ENCODE assay signal across 11 mouse cellular contexts in the genomic region with DNA sequence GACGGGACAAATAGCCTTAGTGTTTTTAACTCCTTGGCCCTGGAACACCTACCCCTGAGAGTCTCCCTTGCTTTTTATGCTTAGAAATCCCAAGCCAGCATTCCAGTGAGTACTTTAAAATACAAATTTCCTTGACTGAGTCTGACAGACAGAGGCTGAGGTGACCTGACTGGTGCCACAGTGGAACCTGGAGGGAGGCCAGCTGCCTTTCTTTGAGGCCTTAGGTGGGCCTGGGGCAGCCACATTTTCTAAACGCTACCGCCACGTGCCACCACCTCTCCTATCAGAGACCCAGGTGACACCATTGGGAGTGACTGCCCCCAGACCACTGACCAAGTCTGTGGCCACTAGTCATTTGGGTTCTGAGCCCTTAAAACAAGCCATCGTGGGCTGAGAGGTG. TPM values are rescaled to one million over a fixed set of nuclear protein-coding genes. Genes with fewer than 3 reads are reported as not detected.
DNase-seq lines count a peak whose midpoint lies in the region; ATAC-seq and TF ChIP-seq lines count a peak whose summit lies in the region.
"Had no signal": no experiment of that assay in that cellular context is flagged by ENCODE, and none has a peak within 500 bp of the region (broad histone marks: within the 10 kb centered on the region; RNA-seq: fewer than 3 reads in every experiment).

No protein-coding gene starts in this region.

- H3K4me2 ChIP-seq in heart, postnatal 0 days (ENCODE audit: low read depth, low read length): 0 out of 2 replicates have a peak overlapping the region, but pooled peaks have one; percentile 38
- H3K4me2 ChIP-seq in neural tube, embryonic 13.5 days: no peak overlapping the region
- no peak overlapping the region for H3K4me2 ChIP-seq in midbrain, embryonic 14.5 days (ENCODE audit: low read length)

- H3K4me1 ChIP-seq in heart, postnatal 0 days (ENCODE audit: control insufficient read depth, insufficient read depth): peaks cover 50% of the 10 kb centered on the region
- peaks cover 33% of the 10 kb centered on the region for H3K4me1 ChIP-seq in neural tube, embryonic 13.5 days (replicated peaks)
- no peaks in the 10 kb centered on the region for H3K4me1 ChIP-seq in midbrain, embryonic 14.5 days (ENCODE audit: control insufficient read depth, insufficient read depth, low read length)

- ATAC-seq in heart, postnatal 0 days (ENCODE audit: insufficient read depth, low read depth): no peak
- no peak for ATAC-seq in neural tube, embryonic 13.5 days (ENCODE audit: low read depth)
- ATAC-seq in midbrain, embryonic 14.5 days (ENCODE audit: low FRiP score, low TSS enrichment): no peak

- H3K36me3 ChIP-seq in heart, postnatal 0 days (replicated peaks; ENCODE audit: control insufficient read depth, insufficient read depth, low read length): no peaks in the 10 kb centered on the region
- no peaks in the 10 kb centered on the region for H3K36me3 ChIP-seq in neural tube, embryonic 13.5 days
- no peaks in the 10 kb centered on the region for H3K36me3 ChIP-seq in midbrain, embryonic 14.5 days (ENCODE audit: control insufficient read depth, insufficient read depth, low read length)

- TF ChIP-seq CTCF in heart, postnatal 0 days (IDR thresholded peaks at IDR 0.05; ENCODE audit: low read depth): no peak

- no peak for TF ChIP-seq EP300 in heart, postnatal 0 days (IDR thresholded peaks at IDR 0.05; ENCODE audit: low read depth)

- H3K4me3 ChIP-seq in heart, postnatal 0 days (ENCODE audit: low read depth, low read length): no peak overlapping the region
- H3K4me3 ChIP-seq in neural tube, embryonic 13.5 days: no peak overlapping the region
- no peak overlapping the region for H3K4me3 ChIP-seq in midbrain, embryonic 14.5 days (replicated peaks; ENCODE audit: low read depth, low read length)
- H3K4me3 ChIP-seq: erythroblast, embryonic 14.5 days had no signal

- H3K27ac ChIP-seq in heart, postnatal 0 days (ENCODE audit: low read depth): peak overlapping the region; percentile 76
- H3K27ac ChIP-seq in neural tube, embryonic 13.5 days (replicated peaks): peak overlapping the region; percentile 52; the same call in 1 of the 2 replicates
- H3K27ac ChIP-seq in midbrain, embryonic 14.5 days (replicated peaks; ENCODE audit: low read depth, low read length): no peak overlapping the region

- no peak overlapping the region for H3K9ac ChIP-seq in heart, postnatal 0 days (replicated peaks; ENCODE audit: low read depth, low read length)
- H3K9ac ChIP-seq in neural tube, embryonic 13.5 days: no peak overlapping the region
- no peak overlapping the region for H3K9ac ChIP-seq in midbrain, embryonic 14.5 days (replicated peaks; ENCODE audit: low read length)

- no peaks in the 10 kb centered on the region for H3K9me3 ChIP-seq in heart, postnatal 0 days (replicated peaks; ENCODE audit: control insufficient read depth, low read length)
- no peaks in the 10 kb centered on the region for H3K9me3 ChIP-seq in neural tube, embryonic 13.5 days
- H3K9me3 ChIP-seq in midbrain, embryonic 14.5 days (ENCODE audit: control insufficient read depth, low read length): no peaks in the 10 kb centered on the region

- intact Hi-C loops in heart, postnatal 36 days (cut with DNase I): no loop called here

- 53% methylated on average over 5 of the region's 5 CpGs for WGBS in heart, postnatal 0 days
- 87% methylated on average over 5 of the region's 5 CpGs for WGBS in neural tube, embryonic 13.5 days
- WGBS in midbrain, embryonic 14.5 days: 93% methylated on average over 5 of the region's 5 CpGs

- DNase-seq in heart, postnatal 0 days (ENCODE audit: low spot score): no peak
- DNase-seq in heart, postnatal 36 days: no peak
- DNase-seq in neural tube, embryonic 10.5 days (ENCODE audit: extremely low spot score, low spot score): no peak
- peak; percentile 42 for DNase-seq in kidney, postnatal 14 days
- DNase-seq in gastrocnemius, adult 18-20 months (ENCODE audit: low spot score): no peak
- DNase-seq in midbrain, embryonic 14.5 days: no peak
- DNase-seq in natural killer cell, adult 2 months (ENCODE audit: low spot score in 2 of 2): no peak
- DNase-seq: gastrocnemius, postnatal 10 days; thymus, postnatal 14 days had no signal

- H3K27me3 ChIP-seq in heart, postnatal 0 days (ENCODE audit: control insufficient read depth, insufficient read depth, low read length): no peaks in the 10 kb centered on the region
- no peaks in the 10 kb centered on the region for H3K27me3 ChIP-seq in neural tube, embryonic 13.5 days
- no peaks in the 10 kb centered on the region for H3K27me3 ChIP-seq in midbrain, embryonic 14.5 days (ENCODE audit: control insufficient read depth, insufficient read depth, low read length)

RNA-seq across cellular contexts. Expression of a gene that starts 40.2 kb away (rescaled TPM):
- 7.5 and 8.2 TPM in 2 replicates for total RNA-seq in heart, postnatal 0 days (2014; rRNA removed; ENCODE audit: low replicate concordance)
- polyA plus RNA-seq in heart, postnatal 0 days (2015; fragmentation: Nextera tagmentation; extraction: Ambion mirVana): 3.2 TPM in 2 replicates
- total RNA-seq in heart, postnatal 36 days (2021): 10 to 100 TPM; 23.4 to 28.4 TPM
- 6.5 and 8.5 TPM in 2 replicates for polyA plus RNA-seq in neural tube, embryonic 13.5 days (2015; fragmentation: Nextera tagmentation; extraction: Ambion mirVana)
- total RNA-seq in gastrocnemius, adult 18-20 months (2021): 1 to 10 TPM; 4.1 to 6.4 TPM
- polyA plus RNA-seq in midbrain, embryonic 14.5 days (2014; fragmentation: Nextera tagmentation; extraction: Ambion mirVana): 5.5 and 6.2 TPM in 2 replicates
